Mouse (Mus musculus) brain, embryonic 14.5 days (tissue): ENCODE results near the gene Akr1b3.

Source experiments
- CTCF ChIP-seq: fragments of 200-500 bp; IDR thresholded peaks from 2 replicates; pipeline ENCODE4 v1.5.1; 2012; ENCODE audit warnings: inconsistent platforms, mild to moderate bottlenecking, moderate library complexity, borderline replicate concordance; ENCODE audit not compliant: insufficient read depth, insufficient read length; ENCODE audit errors: extremely low read depth
- POLR2A ChIP-seq: fragments of 200-500 bp; IDR thresholded peaks from 2 replicates; pipeline ENCODE4 v1.6.1; 2012; ENCODE audit warnings: mild to moderate bottlenecking, inconsistent platforms, borderline replicate concordance; ENCODE audit not compliant: poor library complexity, insufficient read depth, insufficient read length, severe bottlenecking; ENCODE audit errors: extremely low read depth

GRCm38 (mm10) chr6:34346096-34346898 is 29.0 kb upstream of the Akr1b3 start:
- TF ChIP-seq POLR2A, result no peak
- peak; percentile 90 for TF ChIP-seq CTCF
